In the genomic region with DNA sequence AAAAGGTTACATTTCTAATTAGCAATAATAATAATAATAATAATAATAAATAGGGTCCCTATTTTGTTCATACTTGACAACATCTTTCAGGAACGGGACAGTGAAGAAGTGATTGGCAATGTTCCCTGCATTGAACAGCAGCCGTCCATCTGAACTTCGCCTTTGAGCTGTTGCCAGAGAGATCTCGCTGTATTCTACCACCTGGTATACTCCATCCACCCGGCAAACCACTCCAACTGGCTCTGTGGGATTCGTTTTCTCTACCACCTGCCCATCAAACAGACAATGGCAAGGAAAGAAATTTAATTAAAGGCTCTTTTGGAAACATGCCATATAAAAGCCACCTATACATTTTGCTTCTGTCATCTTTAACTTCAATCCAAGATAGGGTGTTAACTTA, we compare ENCODE assay signal across 26 mouse cellular contexts. TPM values are rescaled to one million over a fixed set of nuclear protein-coding genes. Genes with fewer than 3 reads are reported as not detected.
A peak's percentile ranks its signal among the peaks of the same experiment; 100 is the strongest.
DNase-seq lines count a peak whose midpoint lies in the region; ATAC-seq and TF ChIP-seq lines count a peak whose summit lies in the region.
"Had no signal": no experiment of that assay in that cellular context is flagged by ENCODE, and none has a peak within 500 bp of the region (broad histone marks: within the 10 kb centered on the region; RNA-seq: fewer than 3 reads in every experiment).

No protein-coding gene starts in this region.

- H3K27me3 ChIP-seq in heart, postnatal 0 days (ENCODE audit: control insufficient read depth, insufficient read depth, low read length): no peaks in the 10 kb centered on the region
- no peaks in the 10 kb centered on the region for H3K27me3 ChIP-seq in midbrain, embryonic 11.5 days (ENCODE audit: control insufficient read depth, insufficient read depth, low read length)
- no peaks in the 10 kb centered on the region for H3K27me3 ChIP-seq in midbrain, embryonic 13.5 days
- H3K27me3 ChIP-seq: embryonic facial prominence, embryonic 13.5 days; intestine, embryonic 15.5 days had no signal

- intact Hi-C loops in heart, postnatal 36 days (cut with DNase I): loop anchor here (5.0 kb wide), 1 partner anchor 51 kb away; no protein-coding TSS in a partner anchor
- intact Hi-C loops in gastrocnemius, postnatal 36 days (cut with DNase I): no loop called here

- no peak for TF ChIP-seq CTCF in heart, postnatal 0 days (IDR thresholded peaks at IDR 0.05; ENCODE audit: low read depth)

- no peak overlapping the region for H3K9ac ChIP-seq in heart, postnatal 0 days (replicated peaks; ENCODE audit: low read depth, low read length)
- H3K9ac ChIP-seq in midbrain, embryonic 11.5 days (ENCODE audit: low read length): no peak overlapping the region
- no peak overlapping the region for H3K9ac ChIP-seq in midbrain, embryonic 13.5 days (replicated peaks)
- H3K9ac ChIP-seq: embryonic facial prominence, embryonic 13.5 days; hindbrain, embryonic 14.5 days; intestine, embryonic 15.5 days had no signal

- ATAC-seq in heart, postnatal 0 days (ENCODE audit: insufficient read depth, low read depth): no peak
- no peak for ATAC-seq in midbrain, embryonic 11.5 days (ENCODE audit: low FRiP score)
- no peak for ATAC-seq in midbrain, embryonic 13.5 days
- ATAC-seq: CD4-positive, CD25-positive, alpha-beta regulatory T cell, adult 4 months; forebrain, embryonic 16.5 days; intestine, embryonic 15.5 days had no signal

- H3K27ac ChIP-seq in heart, postnatal 0 days (ENCODE audit: low read depth): no peak overlapping the region
- H3K27ac ChIP-seq in midbrain, embryonic 11.5 days (ENCODE audit: low read depth, low read length): no peak overlapping the region
- H3K27ac ChIP-seq in midbrain, embryonic 13.5 days: no peak overlapping the region
- H3K27ac ChIP-seq: embryonic facial prominence, embryonic 10.5 days; embryonic facial prominence, embryonic 13.5 days; hindbrain, embryonic 14.5 days; intestine, embryonic 15.5 days had no signal

- peak; percentile 36 to 46 for DNase-seq in cerebellum, postnatal 14 days
- DNase-seq in cerebellum, postnatal 4 days (ENCODE audit: low spot score in 2 of 2): no peak
- DNase-seq in heart, postnatal 0 days (ENCODE audit: low spot score): peak; percentile 4
- no peak for DNase-seq in heart, postnatal 36 days
- peak; percentile 64 for DNase-seq in midbrain, embryonic 11.5 days (ENCODE audit: low spot score, missing footprints)
- DNase-seq in gastrocnemius, postnatal 36 days: no peak
- DNase-seq: adrenal gland, adult 2 months; adrenal gland, postnatal 14 days; cerebellum, adult 11-12 months; embryo, embryonic 11 days; gastrocnemius, postnatal 10 days; heart, adult 11 months; heart, postnatal 10 days; heart, postnatal 4 days; kidney, adult 11 months; kidney, adult 8-10 months had no signal

- WGBS in heart, postnatal 0 days: 89% methylated on average over 6 of the region's 6 CpGs
- 88% methylated on average over 6 of the region's 6 CpGs for WGBS in midbrain, embryonic 11.5 days
- 77% methylated on average over 6 of the region's 6 CpGs for WGBS in midbrain, embryonic 13.5 days

- TF ChIP-seq EP300 in heart, postnatal 0 days (IDR thresholded peaks at IDR 0.05; ENCODE audit: low read depth): no peak

- H3K4me1 ChIP-seq in heart, postnatal 0 days (ENCODE audit: control insufficient read depth, insufficient read depth): peaks cover 6% of the 10 kb centered on the region; the same call in 1 of the 2 replicates
- H3K4me1 ChIP-seq in midbrain, embryonic 11.5 days (ENCODE audit: control insufficient read depth, insufficient read depth, low read length): no peaks in the 10 kb centered on the region
- no peaks in the 10 kb centered on the region for H3K4me1 ChIP-seq in midbrain, embryonic 13.5 days (replicated peaks)
- H3K4me1 ChIP-seq: embryonic facial prominence, embryonic 10.5 days; intestine, embryonic 15.5 days had no signal

- H3K4me3 ChIP-seq in heart, postnatal 0 days (ENCODE audit: low read depth, low read length): no peak overlapping the region
- H3K4me3 ChIP-seq in midbrain, embryonic 11.5 days (ENCODE audit: low read depth, low read length): no peak overlapping the region
- H3K4me3 ChIP-seq in midbrain, embryonic 13.5 days (replicated peaks): no peak overlapping the region
- H3K4me3 ChIP-seq: embryonic facial prominence, embryonic 10.5 days; embryonic facial prominence, embryonic 13.5 days; erythroblast, embryonic 14.5 days; intestine, embryonic 15.5 days had no signal

- H3K9me3 ChIP-seq in heart, postnatal 0 days (replicated peaks; ENCODE audit: control insufficient read depth, low read length): no peaks in the 10 kb centered on the region
- H3K9me3 ChIP-seq in midbrain, embryonic 11.5 days (ENCODE audit: control insufficient read depth, low read length): no peaks in the 10 kb centered on the region
- no peaks in the 10 kb centered on the region for H3K9me3 ChIP-seq in midbrain, embryonic 13.5 days
- H3K9me3 ChIP-seq: embryonic facial prominence, embryonic 10.5 days; embryonic facial prominence, embryonic 13.5 days; intestine, embryonic 15.5 days had no signal

- peaks cover 32% of the 10 kb centered on the region for H3K36me3 ChIP-seq in heart, postnatal 0 days (replicated peaks; ENCODE audit: control insufficient read depth, insufficient read depth, low read length)
- no peaks in the 10 kb centered on the region; the same call in 1 of the 2 replicates for H3K36me3 ChIP-seq in midbrain, embryonic 11.5 days (ENCODE audit: control insufficient read depth, insufficient read depth, low read length)
- H3K36me3 ChIP-seq in midbrain, embryonic 13.5 days: peaks cover 29% of the 10 kb centered on the region

- no peak overlapping the region for H3K4me2 ChIP-seq in heart, postnatal 0 days (ENCODE audit: low read depth, low read length)
- H3K4me2 ChIP-seq in midbrain, embryonic 11.5 days: no peak overlapping the region
- H3K4me2 ChIP-seq in midbrain, embryonic 13.5 days (replicated peaks): no peak overlapping the region
- H3K4me2 ChIP-seq: embryonic facial prominence, embryonic 13.5 days; heart, embryonic 11.5 days; hindbrain, embryonic 14.5 days; intestine, embryonic 15.5 days had no signal

RNA-seq across cellular contexts. Expression of a gene that starts 23.9 kb away (rescaled TPM):
- total RNA-seq in heart, postnatal 0 days (2014; rRNA removed; ENCODE audit: low replicate concordance): 23.0 and 26.1 TPM in 2 replicates
- 40.2 and 42.3 TPM in 2 replicates for polyA plus RNA-seq in heart, postnatal 0 days (2015; fragmentation: Nextera tagmentation; extraction: Ambion mirVana)
- 10 to 100 TPM; 52.6 to 65.2 TPM for total RNA-seq in heart, postnatal 36 days (2021)
- 61.7 and 67.7 TPM in 2 replicates for polyA plus RNA-seq in midbrain, embryonic 11.5 days (2014; fragmentation: Nextera tagmentation; extraction: Ambion mirVana)
- polyA plus RNA-seq in midbrain, embryonic 13.5 days (2015; fragmentation: Nextera tagmentation; extraction: Ambion mirVana): 57.9 and 59.3 TPM in 2 replicates
- total RNA-seq in gastrocnemius, postnatal 36 days (2021): 10 to 100 TPM; 44.6 to 52.2 TPM

RNA-seq across cellular contexts. Expression of a gene that starts 40.3 kb away (rescaled TPM):
- total RNA-seq in heart, postnatal 0 days (2014; rRNA removed; ENCODE audit: low replicate concordance): 5.0 and 11.2 TPM in 2 replicates
- 6.8 and 7.2 TPM in 2 replicates for polyA plus RNA-seq in heart, postnatal 0 days (2015; fragmentation: Nextera tagmentation; extraction: Ambion mirVana)
- 10 to 100 TPM; 21.0 to 24.2 TPM for total RNA-seq in heart, postnatal 36 days (2021)
- 21.6 and 23.1 TPM in 2 replicates for polyA plus RNA-seq in midbrain, embryonic 11.5 days (2014; fragmentation: Nextera tagmentation; extraction: Ambion mirVana)
- 7.4 and 8.4 TPM in 2 replicates for polyA plus RNA-seq in midbrain, embryonic 13.5 days (2015; fragmentation: Nextera tagmentation; extraction: Ambion mirVana)
- total RNA-seq in gastrocnemius, postnatal 36 days (2021): 10 to 100 TPM; 17.8 to 18.2 TPM
- total RNA-seq: MEL had no signal
- polyA plus RNA-seq: CD4-positive, CD25-positive, alpha-beta regulatory T cell, adult 4 months; erythroblast, embryonic 14.5 days had no signal

Comparison
In these comparisons a context has a peak if more than half of its experiments do, and no peak if none do; other contexts are left out.
1. DNase-seq: peak in cerebellum, postnatal 14 days (2 of 2), heart, postnatal 0 days (single experiment) and midbrain, embryonic 11.5 days (single experiment); none in cerebellum, postnatal 4 days (0 of 2), heart, postnatal 36 days (0 of 2) and gastrocnemius, postnatal 36 days (0 of 2).